Mouse (Mus musculus) liver, postnatal 0 days (tissue): ENCODE measurements around the gene Gm20388.

Experiments
- CTCF ChIP-seq: sonication (generic); IDR thresholded peaks from 2 replicates; pipeline ENCODE4 v1.5.1; 2016; ENCODE audit warnings: antibody characterized with exemption, low read depth
- EP300 ChIP-seq: IDR thresholded peaks from 2 replicates; pipeline ENCODE4 v1.6.1; 2016; ENCODE audit warnings: antibody characterized with exemption, low read depth, mild to moderate bottlenecking

GRCm38 (mm10) chr8:120607460-120607859 is 696.8 kb downstream of the Gm20388 start:
- TF ChIP-seq EP300 (no peak), CTCF (no peak)
